Mouse (Mus musculus) erythroblast, adult 5-6 weeks (primary cell): Measurements from ENCODE around the gene 1110004F10Rik. TPM values are rescaled to one million over a fixed set of nuclear protein-coding genes. Genes with fewer than 3 reads are reported as not detected.
A peak's percentile ranks its signal among the peaks of the same experiment; 100 is the strongest.

Experiments
- ATAC-seq: replicated peaks from 2 replicates; pipeline ENCODE4 v1.8.0; 2016; ENCODE audit warnings: moderate number of reproducible peaks, mild to moderate bottlenecking, moderate TSS enrichment, inconsistent platforms; ENCODE audit not compliant: poor library complexity, low FRiP score, severe bottlenecking
- total RNA-seq, 2 experiments: library from RNA; stranded (forward) in 1 of 2; stranded (reverse) in 1 of 2; fragments of 150-400 nt in 1 of 2; fragments of 200-764, 138-1000 nt in 1 of 2; gene quantifications; 2 replicates each; pipeline versions ENCODE4 v1.2.3 to v1.2.4; 2015 to 2017; ENCODE audit warnings: low replicate concordance in 2 of 2

1110004F10Rik gene
- total RNA-seq, 2 experiments from 2014 or later = 47.5 to 55.5 TPM

DNA sequence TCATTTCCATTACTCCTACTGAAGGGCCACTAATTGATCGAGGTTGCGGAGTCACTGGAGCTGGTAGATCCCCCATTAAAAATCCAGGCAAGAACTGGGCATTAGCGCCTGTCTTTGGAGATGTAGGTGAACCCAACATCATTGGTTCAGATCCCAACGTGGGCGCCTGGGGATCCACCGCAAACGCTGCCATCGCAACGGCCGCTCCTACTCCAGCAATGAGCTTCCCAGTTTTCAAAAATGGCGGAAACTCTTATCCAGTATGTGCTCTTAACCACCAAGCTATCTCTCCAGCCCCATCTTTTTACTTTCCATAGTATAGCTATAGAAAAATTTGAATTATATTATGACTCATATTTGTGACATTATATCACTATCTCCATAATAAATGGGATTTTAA is 45.2 kb downstream of the 1110004F10Rik start, which contains the start of gene Gm4353:
Gm4353 (minus strand) TSS at position 270 of the 400 bp plus-strand sequence.
- ATAC-seq = peak; percentile 91

GRCm38 (mm10) chr7:116092710-116093465 is 53.7 kb downstream of the 1110004F10Rik start:
- peak; percentile 97 for ATAC-seq

GRCm38 (mm10) chr7:116093466-116093850 is 54.3 kb downstream of the 1110004F10Rik start:
- peak; percentile 71 for ATAC-seq

GRCm38 (mm10) chr7:116099952-116100528 is 60.8 kb downstream of the 1110004F10Rik start:
- no peak for ATAC-seq

DNA sequence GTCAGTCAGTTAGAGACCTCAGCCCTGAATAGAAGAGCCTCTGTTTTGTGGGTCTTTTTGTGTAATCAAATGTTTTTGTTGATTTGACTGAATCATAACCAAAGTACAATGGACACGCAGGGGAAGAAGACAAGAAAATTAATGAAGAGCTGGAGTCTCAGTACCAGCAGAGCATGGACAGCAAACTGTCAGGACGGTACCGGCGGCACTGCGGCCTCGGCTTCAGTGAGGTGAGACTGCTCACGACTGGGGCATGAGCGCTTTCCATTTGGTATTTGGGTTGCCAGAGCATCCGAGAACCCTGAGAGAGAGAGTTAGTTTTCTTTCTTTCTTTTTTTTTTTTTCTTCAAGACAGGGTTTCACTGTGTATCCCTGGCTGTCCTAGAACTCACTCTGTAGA is 63.9 kb downstream of the 1110004F10Rik start:
- ATAC-seq = no peak

- ATAC-seq = no peak
These were observed 71.5 kb downstream of the 1110004F10Rik start for GRCm38 (mm10) chr7:116110661-116111060.

- ATAC-seq = no peak
These were observed 72.3 kb downstream of the 1110004F10Rik start for GRCm38 (mm10) chr7:116111546-116111945.

GRCm38 (mm10) chr7:116115216-116115930 is 76.2 kb downstream of the 1110004F10Rik start:
- ATAC-seq = no peak

DNA sequence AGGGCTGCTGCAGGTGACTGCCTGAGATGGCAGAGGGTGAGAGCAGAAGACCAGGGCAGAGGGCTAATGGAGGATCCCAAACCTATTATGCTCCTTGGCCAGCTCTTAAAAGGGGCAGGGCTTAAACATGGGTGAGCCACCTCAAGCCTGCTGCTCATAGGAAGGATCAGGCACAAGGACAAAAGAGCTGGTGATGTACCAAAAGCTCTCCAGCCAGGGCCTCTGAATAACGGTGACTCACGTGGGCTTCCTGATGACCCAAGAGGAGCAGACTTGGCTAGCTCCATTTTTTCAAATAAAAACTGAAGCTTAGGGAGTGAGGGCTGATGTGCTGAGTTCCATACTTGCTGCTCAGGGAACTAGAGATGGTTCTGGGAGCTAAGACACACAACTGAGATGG is 76.8 kb downstream of the 1110004F10Rik start:
- no peak for ATAC-seq

DNA sequence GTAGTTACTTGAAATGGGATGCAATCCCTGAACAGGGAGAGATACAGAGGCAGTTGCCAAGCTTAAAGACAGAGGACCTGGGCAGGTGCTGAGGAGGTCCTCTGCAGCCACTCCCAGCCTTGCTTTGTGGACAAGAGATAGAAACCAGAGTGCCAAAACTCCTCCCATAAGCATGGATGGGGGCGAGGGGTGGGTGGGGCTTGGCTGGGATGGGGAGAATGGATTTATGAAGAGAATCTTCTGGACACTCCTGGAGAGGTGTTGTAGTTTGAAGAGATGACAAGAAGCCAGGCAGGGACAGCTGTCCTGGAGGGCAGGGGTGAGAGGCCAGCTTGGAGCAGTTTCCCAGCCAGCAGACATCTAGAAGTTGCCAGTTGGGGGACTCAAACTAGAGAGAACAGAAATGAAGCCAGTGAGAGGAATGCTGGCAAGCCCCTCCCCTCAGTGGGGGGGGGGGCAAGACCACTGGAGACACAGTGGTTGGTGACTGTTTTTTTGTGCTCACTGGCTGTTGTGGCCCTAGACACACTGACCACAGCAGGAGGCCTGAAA is 80.2 kb downstream of the 1110004F10Rik start:
- no peak for ATAC-seq

DNA sequence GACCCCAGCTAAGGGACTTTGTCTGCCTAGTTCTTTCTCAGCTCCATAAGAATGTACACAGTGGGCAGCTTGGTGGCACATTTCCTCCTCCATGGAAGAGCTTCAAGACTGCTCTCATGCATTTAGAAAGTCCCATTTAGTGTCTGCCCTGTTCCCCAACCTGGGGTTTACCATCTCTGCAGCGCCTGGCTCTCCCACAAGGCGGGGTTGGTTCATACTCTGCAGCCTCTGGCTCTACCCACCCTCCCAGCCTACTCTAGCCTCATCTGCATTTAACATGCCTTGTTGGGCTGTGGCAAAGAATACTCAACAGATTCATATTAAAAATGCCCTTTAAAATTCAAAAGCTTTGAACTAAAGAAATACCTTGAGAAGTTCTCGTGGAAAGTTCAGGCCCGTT is 81.5 kb downstream of the 1110004F10Rik start:
- ATAC-seq = no peak

DNA sequence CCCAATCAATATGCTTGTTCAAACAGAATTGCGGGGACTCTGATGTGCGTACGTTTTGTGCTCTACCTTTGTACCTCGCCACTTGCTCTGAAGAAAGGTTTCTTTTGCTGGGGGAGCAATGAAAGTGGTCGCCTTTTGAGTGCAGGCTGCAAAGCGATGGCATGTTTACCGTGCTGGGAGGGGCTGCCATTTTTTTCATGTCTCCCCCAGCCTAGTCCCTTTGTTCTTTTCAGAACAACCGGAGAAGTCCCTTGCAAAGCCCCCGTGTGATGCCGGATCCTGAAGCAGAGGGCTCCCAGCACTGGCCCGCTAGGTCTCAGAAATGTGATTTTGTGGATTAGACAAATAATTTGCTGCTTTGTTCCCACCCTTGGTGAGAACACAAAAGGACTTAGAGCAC is 82.0 kb downstream of the 1110004F10Rik start:
- ATAC-seq = no peak

DNA sequence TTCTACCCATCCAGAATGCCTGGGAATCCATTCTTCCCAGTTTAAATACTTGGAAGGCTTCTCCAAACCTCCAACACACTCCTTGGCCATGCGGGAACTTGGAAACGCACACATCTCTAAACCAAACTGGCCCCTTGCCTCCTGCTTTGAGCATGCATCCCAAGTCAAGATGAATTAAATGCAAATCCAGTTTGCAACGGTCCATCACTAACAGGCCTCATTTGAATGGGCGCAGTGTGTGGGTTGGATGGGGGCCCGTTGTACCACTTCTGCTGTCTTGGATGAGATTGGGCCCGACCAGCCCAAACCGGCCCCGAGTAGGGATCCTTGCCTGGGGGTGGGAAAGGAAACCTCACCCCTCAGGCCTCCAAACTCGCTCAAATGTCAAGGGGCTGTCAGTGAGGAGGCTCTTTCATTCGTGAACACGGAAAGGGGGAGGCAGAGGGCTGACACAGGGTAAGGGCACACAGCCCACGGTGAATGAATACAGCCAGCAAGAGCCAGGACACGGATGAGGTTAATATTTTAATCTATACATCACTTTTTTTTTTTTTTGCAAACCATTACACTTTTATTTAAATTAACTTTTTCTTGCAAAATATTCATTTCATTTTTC is 83.9 kb downstream of the 1110004F10Rik start:
- no peak for ATAC-seq

- no peak for ATAC-seq
These were observed 84.4 kb downstream of the 1110004F10Rik start for GRCm38 (mm10) chr7:116123597-116123985.

DNA sequence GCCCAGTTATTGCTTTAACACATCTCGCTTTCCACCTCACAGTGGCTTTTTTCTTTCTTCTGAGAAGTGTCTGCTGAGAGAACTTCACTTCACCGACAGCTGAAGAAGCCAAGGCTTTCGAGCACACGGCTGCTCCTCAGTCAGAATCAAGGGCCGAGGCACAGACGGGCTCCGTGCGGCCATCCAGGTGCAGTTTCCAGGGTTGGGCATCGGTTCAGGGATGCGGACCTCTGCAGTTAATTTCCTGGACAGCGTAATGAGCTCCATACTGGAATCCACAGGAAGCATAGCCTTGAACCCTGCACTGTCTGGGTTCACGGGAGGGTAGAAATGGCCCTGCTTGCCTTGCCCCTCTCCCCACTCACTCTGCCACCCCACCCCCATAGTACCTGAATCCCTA is 84.9 kb downstream of the 1110004F10Rik start:
- no peak for ATAC-seq

- ATAC-seq = no peak
These were observed 86.5 kb downstream of the 1110004F10Rik start for GRCm38 (mm10) chr7:116125671-116126070.

GRCm38 (mm10) chr7:116127052-116127451 is 87.9 kb downstream of the 1110004F10Rik start:
- no peak for ATAC-seq

- ATAC-seq = no peak
These were observed 89.1 kb downstream of the 1110004F10Rik start for GRCm38 (mm10) chr7:116128286-116128685.

DNA sequence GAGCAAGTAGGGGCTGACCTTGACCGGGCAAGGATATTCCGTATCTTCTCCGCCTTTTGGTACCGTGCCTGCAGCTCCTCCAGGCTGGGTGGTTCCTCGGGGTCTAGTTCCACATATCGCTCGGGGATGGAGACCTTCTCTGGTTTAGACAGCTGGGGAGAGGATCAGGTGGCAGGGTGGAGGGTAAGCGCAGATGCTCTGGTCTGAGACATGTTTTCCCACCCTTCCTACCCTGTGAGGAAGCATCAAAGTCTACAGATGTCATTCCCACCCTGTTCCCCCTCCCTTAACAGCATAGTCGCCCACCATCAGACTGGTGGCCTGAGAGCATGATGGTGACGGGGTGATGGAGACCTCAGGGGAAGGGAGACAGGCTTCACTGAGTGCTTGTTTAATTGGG is 90.2 kb downstream of the 1110004F10Rik start:
- ATAC-seq = no peak

- ATAC-seq = no peak
These were observed 92.2 kb downstream of the 1110004F10Rik start for GRCm38 (mm10) chr7:116131390-116131789.
